Mouse (Mus musculus) brain, embryonic 14.5 days (tissue): Measurements from ENCODE around the gene Pnpla5.

Experiments used
- CTCF ChIP-seq: fragments of 200-500 bp; IDR thresholded peaks from 2 replicates; pipeline ENCODE4 v1.5.1; 2012; ENCODE audit warnings: inconsistent platforms, mild to moderate bottlenecking, moderate library complexity, borderline replicate concordance; ENCODE audit not compliant: insufficient read depth, insufficient read length; ENCODE audit errors: extremely low read depth
- POLR2A ChIP-seq: fragments of 200-500 bp; IDR thresholded peaks from 2 replicates; pipeline ENCODE4 v1.6.1; 2012; ENCODE audit warnings: mild to moderate bottlenecking, inconsistent platforms, borderline replicate concordance; ENCODE audit not compliant: poor library complexity, insufficient read depth, insufficient read length, severe bottlenecking; ENCODE audit errors: extremely low read depth

GRCm38 (mm10) chr15:84120612-84121011 is 2.4 kb downstream of the Pnpla5 start:
- no peak for TF ChIP-seq POLR2A
- peak; percentile 65 for TF ChIP-seq CTCF
